Mouse (Mus musculus) hindbrain, embryonic 14.5 days (tissue): ENCODE measurements around the gene P2rx4. TPM values are rescaled to one million over a fixed set of nuclear protein-coding genes. Genes with fewer than 3 reads are reported as not detected.
"Not testable (repeated sequence)": the region's sequence is repeated elsewhere in the genome, so short reads cannot be mapped to it uniquely, and the experiment has no call there.

Experiments used
- ATAC-seq: fragments of 200-750 bp; cut with Nextera tagmentation; 2 replicates; pipeline ENCODE4 v1.8.0; 2017; ENCODE audit warnings: moderate number of reproducible peaks, mild to moderate bottlenecking, moderate TSS enrichment, moderate library complexity; ENCODE audit not compliant: low FRiP score
- DNase-seq: peaks from one replicate; pipeline ENCODE4 v3.0.0-alpha.2; 2015; ENCODE audit warnings: low spot score
- H3K27ac ChIP-seq: fragments of 300-500 bp; sonication (generic); 2 replicates; pipeline ENCODE4 v1.5.1; 2014; ENCODE audit warnings: mild to moderate bottlenecking, moderate library complexity
- H3K27me3 ChIP-seq: fragments of 300-500 bp; sonication (generic); 2 replicates; pipeline ENCODE4 v1.6.1; 2014; ENCODE audit warnings: mild to moderate bottlenecking, low read length, mixed read lengths; ENCODE audit not compliant: control insufficient read depth, insufficient read depth
- H3K36me3 ChIP-seq: fragments of 300-500 bp; sonication (generic); replicated peaks from 2 replicates; pipeline ENCODE4 v1.6.1; 2014; ENCODE audit not compliant: control insufficient read depth, insufficient read depth
- H3K4me1 ChIP-seq: fragments of 300-500 bp; sonication (generic); replicated peaks from 2 replicates; pipeline ENCODE4 v1.6.1; 2014; ENCODE audit warnings: antibody characterized with exemption, low read length, mixed read lengths; ENCODE audit not compliant: control insufficient read depth, insufficient read depth
- H3K4me2 ChIP-seq: fragments of 300-500 bp; sonication (generic); replicated peaks from 2 replicates; pipeline ENCODE4 v1.6.1; 2014; ENCODE audit warnings: mild to moderate bottlenecking, moderate library complexity
- H3K4me3 ChIP-seq: fragments of 300-500 bp; sonication (generic); replicated peaks from 2 replicates; pipeline ENCODE4 v1.5.1; 2014; ENCODE audit warnings: mild to moderate bottlenecking, low read length
- H3K9ac ChIP-seq: fragments of 300-500 bp; sonication (generic); 2 replicates; pipeline ENCODE4 v1.6.1; 2014
- H3K9me3 ChIP-seq: fragments of 300-500 bp; sonication (generic); 2 replicates; pipeline ENCODE4 v1.6.1; 2016; ENCODE audit warnings: low read length; ENCODE audit not compliant: control insufficient read depth
- WGBS: fragments of 180-500 bp; shearing (Covaris S2); extraction: QIAGEN DNeasy Blood & Tissue Kit; methylation state at CpG from one replicate; pipeline ENCODE4 v1.1.7; 2014; 5-methylcytosine and 5-hydroxymethylcytosine counted together
- polyA plus RNA-seq: library from polyadenylated mRNA; unstranded; fragments of >200 nt; fragmentation: Nextera tagmentation; extraction: Ambion mirVana; gene quantifications from 2 replicates; pipeline ENCODE4 v1.2.1, GENCODE M21; 2014

P2rx4 gene
- 14.8 and 16.0 TPM in 2 replicates for polyA plus RNA-seq

- Histone ChIP-seq H3K4me1 (peaks cover 15% of the 10 kb centered on the region), H3K9me3 (no peaks in the 10 kb centered on the region), H3K4me3 (peak within 1 kb of the TSS; percentile 48), H3K9ac (peak within 1 kb of the TSS; percentile 73), H3K4me2 (peak within 1 kb of the TSS; percentile 71), H3K36me3 (no peaks in the 10 kb centered on the region), H3K27ac (peak within 1 kb of the TSS; percentile 83), H3K27me3 (no peaks in the 10 kb centered on the region)
- ATAC-seq (peak; percentile 89), DNase-seq (peak; percentile 84)
- WGBS: under 1% methylated on average over 66 of the region's 66 CpGs
These were observed at the start of gene P2rx4 for GRCm38 (mm10) chr5:122707276-122708181. Gene P2rx4 (plus strand): TSS chr5:122707544.

GRCm38 (mm10) chr5:122662501-122662900 lies 44.8 kb upstream of the P2rx4 start:
- H3K4me3 ChIP-seq: no peak overlapping the region
- H3K9ac ChIP-seq: no peak overlapping the region
- no peaks in the 10 kb centered on the region for H3K9me3 ChIP-seq
- no peaks in the 10 kb centered on the region for H3K36me3 ChIP-seq
- no peak for DNase-seq
- no peaks in the 10 kb centered on the region for H3K4me1 ChIP-seq
- no peak overlapping the region for H3K4me2 ChIP-seq
- 98% methylated on average over 6 of the region's 6 CpGs for WGBS
- no peak for ATAC-seq
- H3K27me3 ChIP-seq: no peaks in the 10 kb centered on the region
- no peak overlapping the region for H3K27ac ChIP-seq

DNA sequence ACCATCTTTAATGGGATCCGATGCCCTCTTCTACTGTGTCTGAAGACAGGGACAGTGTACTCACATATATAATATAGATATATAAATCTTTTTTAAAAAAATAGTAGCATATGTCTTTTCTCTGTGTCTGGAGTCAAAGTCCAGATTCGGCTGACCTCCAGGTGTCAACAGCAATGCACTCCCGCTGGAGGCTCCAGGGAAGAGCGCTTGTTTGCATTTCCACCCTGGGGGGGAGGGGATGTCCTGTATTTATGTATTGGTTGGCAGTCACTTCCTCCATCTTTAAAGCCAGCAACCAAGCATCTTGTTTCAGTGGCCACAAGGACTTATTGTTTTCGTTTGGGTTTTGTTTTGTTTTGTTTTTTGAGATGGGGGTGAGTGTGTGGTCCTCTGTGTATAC lies 42.3 kb upstream of the P2rx4 start:
- Histone ChIP-seq H3K36me3 (no peaks in the 10 kb centered on the region), H3K9me3 (no peaks in the 10 kb centered on the region), H3K27ac (no peak overlapping the region), H3K4me3 (no peak overlapping the region), H3K4me2 (no peak overlapping the region), H3K27me3 (no peaks in the 10 kb centered on the region), H3K4me1 (no peaks in the 10 kb centered on the region), H3K9ac (no peak overlapping the region)
- DNase-seq: no peak
- WGBS: 70% methylated on average over 5 of the region's 5 CpGs
- no peak for ATAC-seq

DNA sequence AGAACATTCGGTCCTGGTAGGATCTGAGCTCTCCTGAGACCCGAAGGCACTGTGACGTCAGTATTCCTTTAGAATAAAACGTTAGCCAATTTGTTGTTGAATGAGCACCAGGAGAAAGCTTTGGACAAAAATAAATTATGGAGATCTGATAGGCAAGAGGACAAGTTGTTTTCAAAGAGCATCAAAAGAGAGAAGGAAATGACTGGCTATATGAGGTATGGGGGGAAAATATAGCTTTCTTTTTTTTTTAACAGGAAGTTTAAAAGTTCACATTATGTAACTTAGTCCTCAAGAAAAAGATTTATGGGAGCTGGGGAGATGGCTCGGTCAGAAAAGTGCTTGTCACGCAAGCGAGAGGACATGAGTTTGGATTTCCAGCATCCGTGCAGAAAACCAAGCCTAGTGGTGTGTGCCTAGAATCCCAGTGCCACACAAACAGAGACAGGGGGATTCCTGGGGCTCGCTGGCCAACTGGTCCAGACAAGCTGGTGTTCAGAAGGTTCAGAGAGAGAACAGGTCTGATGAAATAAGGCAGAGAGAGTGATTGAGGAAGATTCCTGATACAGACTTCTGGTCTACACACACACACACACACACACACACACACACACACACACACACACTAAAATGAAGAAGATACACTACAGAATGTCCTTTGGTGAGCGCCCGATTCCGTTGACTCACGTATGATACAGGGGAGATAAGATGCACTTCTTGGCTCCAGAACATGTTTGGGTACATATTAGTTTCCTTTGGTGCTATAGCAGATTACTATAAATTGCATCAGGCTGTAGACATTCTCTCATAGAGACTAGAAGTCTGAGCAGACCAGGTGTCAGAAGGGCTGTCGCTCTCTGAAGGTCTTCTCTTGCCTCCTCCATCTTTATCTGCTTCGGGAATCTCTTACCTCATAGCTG lies 38.1 kb upstream of the P2rx4 start:
- Histone ChIP-seq H3K9ac (no peak overlapping the region), H3K4me1 (no peaks in the 10 kb centered on the region), H3K4me2 (no peak overlapping the region), H3K27ac (no peak overlapping the region), H3K9me3 (no peaks in the 10 kb centered on the region), H3K27me3 (no peaks in the 10 kb centered on the region), H3K36me3 (no peaks in the 10 kb centered on the region), H3K4me3 (no peak overlapping the region)
- WGBS: 81% methylated on average over 15 of the region's 15 CpGs
- no peak for ATAC-seq
- no peak for DNase-seq

- not testable (repeated sequence) for H3K36me3 ChIP-seq, H3K9me3 ChIP-seq, H3K4me1 ChIP-seq, H3K27me3 ChIP-seq, H3K4me3 ChIP-seq, ATAC-seq, H3K9ac ChIP-seq, H3K4me2 ChIP-seq, H3K27ac ChIP-seq, DNase-seq
- 78% methylated on average over 7 of the region's 7 CpGs for WGBS
These were observed 35.7 kb upstream of the P2rx4 start for GRCm38 (mm10) chr5:122671641-122672040.

- Histone ChIP-seq H3K27ac (no peak overlapping the region), H3K9ac (no peak overlapping the region), H3K4me1 (no peaks in the 10 kb centered on the region), H3K36me3 (no peaks in the 10 kb centered on the region), H3K4me3 (no peak overlapping the region), H3K27me3 (no peaks in the 10 kb centered on the region), H3K4me2 (no peak overlapping the region), H3K9me3 (no peaks in the 10 kb centered on the region)
- ATAC-seq (no peak), DNase-seq (no peak)
- WGBS: 91% methylated on average over 5 of the region's 5 CpGs
These were observed 35.0 kb upstream of the P2rx4 start for GRCm38 (mm10) chr5:122672298-122672697.

DNA sequence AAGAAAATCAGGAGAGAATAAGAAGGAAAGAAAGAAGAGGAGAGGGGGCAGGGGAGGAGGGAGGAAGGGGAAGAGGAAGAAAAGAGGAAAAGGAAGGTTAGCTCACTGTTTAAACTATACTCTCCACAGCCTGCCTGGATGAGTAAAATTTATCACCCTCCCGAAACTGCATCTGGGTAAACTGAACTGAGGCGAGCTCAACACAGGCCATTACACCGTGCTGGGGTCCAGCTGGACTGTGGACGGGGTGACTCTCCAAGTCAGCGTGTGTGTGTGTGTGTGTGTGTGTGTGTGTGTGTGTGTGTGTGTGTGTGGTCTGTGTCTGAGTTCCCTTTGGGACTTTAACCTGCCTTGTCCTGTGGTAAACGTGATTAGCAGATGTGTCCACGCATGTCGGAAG lies 31.3 kb upstream of the P2rx4 start:
- Histone ChIP-seq H3K9ac (no peak overlapping the region), H3K27ac (no peak overlapping the region), H3K36me3 (no peaks in the 10 kb centered on the region), H3K9me3 (no peaks in the 10 kb centered on the region), H3K27me3 (no peaks in the 10 kb centered on the region), H3K4me3 (no peak overlapping the region), H3K4me2 (no peak overlapping the region), H3K4me1 (no peaks in the 10 kb centered on the region)
- no peak for DNase-seq
- no peak for ATAC-seq
- 84% methylated on average over 8 of the region's 8 CpGs for WGBS

DNA sequence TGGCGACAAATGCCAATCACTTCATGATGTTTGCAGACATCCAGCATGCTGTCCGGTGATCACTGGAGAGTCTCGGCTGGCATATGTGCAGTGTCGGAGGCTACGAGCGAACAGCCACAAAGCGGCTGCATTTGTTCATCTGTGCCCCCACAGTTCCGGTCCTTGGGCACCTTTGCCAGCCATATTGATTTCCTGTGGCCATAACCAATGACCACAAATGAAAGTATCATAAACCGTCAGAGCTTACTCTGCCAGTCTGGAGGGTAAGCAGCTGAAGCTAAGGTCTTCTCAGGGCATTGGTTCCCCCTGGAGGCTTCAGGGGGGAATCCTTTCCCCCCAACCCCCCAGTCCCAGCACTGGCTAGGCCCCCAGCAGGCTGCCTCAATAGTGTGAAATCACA lies 29.4 kb upstream of the P2rx4 start:
- WGBS: 96% methylated on average over 9 of the region's 9 CpGs
- H3K4me1 ChIP-seq: no peaks in the 10 kb centered on the region
- no peak for ATAC-seq
- H3K27me3 ChIP-seq: no peaks in the 10 kb centered on the region
- H3K4me3 ChIP-seq: no peak overlapping the region
- no peak for DNase-seq
- H3K27ac ChIP-seq: no peak overlapping the region
- no peaks in the 10 kb centered on the region for H3K9me3 ChIP-seq
- no peak overlapping the region for H3K9ac ChIP-seq
- H3K36me3 ChIP-seq: no peaks in the 10 kb centered on the region
- no peak overlapping the region for H3K4me2 ChIP-seq

DNA sequence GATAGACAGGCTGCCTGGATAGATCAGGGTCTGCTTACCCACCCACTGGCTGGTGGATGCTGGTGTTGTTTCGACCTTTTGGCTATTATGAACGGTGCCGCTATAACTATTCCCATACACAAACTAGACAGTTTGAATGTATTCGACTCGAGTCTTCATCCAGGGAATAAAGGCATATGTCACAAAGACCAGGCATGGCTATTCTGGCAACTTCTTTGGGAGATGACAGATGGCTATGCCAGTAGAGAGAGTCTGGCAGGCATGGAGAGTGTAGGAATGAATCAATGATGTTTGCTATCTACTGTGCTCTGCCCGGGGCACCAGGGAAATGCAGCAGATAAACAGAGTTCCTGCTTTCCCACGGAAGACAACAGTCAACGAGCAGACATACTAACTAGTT lies 27.5 kb upstream of the P2rx4 start:
- no peaks in the 10 kb centered on the region for H3K36me3 ChIP-seq
- DNase-seq: no peak
- no peaks in the 10 kb centered on the region for H3K9me3 ChIP-seq
- H3K4me2 ChIP-seq: no peak overlapping the region
- H3K4me3 ChIP-seq: no peak overlapping the region
- H3K4me1 ChIP-seq: no peaks in the 10 kb centered on the region
- H3K27ac ChIP-seq: no peak overlapping the region
- ATAC-seq: no peak
- H3K9ac ChIP-seq: no peak overlapping the region
- H3K27me3 ChIP-seq: no peaks in the 10 kb centered on the region
- WGBS: 83% methylated on average over 8 of the region's 8 CpGs
